Mouse (Mus musculus) lung, adult 18-20 months (tissue): ENCODE data around the gene Aldh3b1.

Experiments
- DNase-seq, 2 experiments: peaks; one replicate each; pipeline ENCODE4 v3.0.0; 2022; ENCODE audit warnings: mixed read lengths in 2 of 2

Aldh3b1 gene

DNA sequence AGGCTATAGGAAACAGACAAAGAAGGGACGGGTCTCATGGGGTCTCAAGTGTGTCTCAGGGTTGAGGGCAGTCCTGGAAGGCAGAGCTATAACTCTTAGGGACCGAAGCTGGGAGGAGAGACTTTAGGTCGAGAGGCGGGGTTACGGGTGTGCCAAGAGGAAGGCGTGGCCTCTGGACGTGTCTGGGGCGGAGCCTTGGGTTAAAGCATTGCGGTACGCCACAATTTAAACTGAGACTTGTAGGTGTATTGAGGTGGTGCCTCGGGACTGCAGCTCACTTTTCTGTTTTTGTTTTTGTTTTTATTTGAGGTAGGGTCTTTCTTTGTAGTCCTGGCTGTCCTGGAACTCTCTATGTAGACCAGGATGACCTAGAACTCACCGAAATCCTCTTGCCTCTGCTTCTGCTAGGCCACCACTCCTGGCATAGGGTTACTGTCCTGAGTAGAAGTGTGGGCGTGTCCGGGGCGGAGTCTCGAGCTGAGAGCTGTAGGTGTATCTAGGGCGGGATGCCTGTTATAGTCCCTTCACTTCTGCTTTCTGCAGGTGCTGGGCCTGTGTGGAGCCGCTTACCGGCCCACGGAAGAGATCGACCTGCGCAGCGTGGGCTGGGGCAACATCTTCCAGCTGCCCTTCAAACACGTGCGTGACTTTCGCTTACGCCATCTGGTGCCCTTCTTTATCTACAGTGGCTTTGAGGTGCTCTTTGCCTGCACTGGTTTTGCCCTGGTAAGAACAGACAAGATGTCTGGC lies 13.6 kb upstream of the Aldh3b1 start:
- DNase-seq = peak; percentile 84 to 87

DNA sequence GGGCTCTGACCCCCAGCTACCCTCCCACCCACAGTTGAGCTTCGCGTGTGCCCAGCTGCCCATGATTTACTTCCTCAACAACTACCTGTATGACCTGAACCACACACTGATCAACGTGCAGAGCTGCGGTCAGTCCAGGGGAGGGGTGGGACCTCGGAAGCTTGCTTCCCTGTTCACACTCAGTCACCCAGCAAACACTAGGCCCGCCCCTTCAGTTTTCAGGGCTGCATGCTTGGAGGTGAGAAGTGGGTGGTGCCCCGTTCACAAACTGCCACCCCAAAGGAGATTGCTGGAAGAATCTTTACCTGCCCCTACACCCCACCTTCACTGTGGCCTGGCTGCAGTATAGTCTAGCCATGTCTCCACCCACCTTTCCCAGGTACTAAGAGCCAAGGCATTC lies 12.7 kb upstream of the Aldh3b1 start:
- no peak for DNase-seq

DNA sequence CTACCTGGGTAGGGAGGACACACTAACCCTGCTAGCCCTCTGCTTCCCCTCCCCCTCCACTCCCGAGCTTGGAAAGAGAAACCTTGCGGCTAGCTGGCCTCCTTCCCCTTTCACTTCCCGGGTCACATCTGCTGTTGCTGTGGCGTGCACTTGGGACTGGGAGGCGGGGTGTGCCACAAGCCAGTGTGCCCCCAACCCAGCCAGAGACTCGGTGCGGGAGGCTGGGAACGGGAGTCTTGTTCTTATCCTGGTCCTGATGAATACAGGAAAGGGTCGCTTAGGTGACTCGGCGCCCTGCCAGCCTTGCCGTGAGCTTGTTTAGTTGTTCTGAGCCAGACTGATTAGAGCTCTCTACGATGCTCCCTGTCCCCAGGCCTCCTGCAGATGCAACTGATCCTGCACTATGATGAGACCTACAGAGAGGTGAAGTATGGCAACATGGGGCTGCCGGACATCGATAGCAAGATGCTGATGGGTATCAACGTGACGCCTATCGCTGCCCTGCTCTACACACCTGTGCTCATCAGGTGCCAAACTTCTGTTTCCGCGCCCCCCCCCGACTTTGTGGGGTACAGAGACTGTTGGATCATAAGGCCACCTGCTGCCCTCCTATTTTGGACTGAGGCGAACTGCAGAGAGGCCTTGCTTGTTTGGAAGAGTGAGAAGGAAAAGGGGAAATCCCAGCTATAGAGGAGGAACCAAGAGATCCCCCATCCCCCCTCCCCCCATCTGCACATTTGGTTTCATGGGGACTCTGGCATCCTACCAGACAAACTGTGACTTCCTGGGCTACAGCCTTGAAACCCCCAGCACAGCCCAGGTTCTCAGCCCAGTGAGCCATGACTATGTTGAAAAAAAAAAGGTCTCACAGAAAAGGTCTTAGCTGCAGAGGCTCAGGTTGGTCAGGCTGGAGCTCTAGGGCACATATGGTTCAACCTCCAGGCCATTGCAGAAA lies 6.6 kb upstream of the Aldh3b1 start:
- DNase-seq = peak; percentile 83 to 86

DNA sequence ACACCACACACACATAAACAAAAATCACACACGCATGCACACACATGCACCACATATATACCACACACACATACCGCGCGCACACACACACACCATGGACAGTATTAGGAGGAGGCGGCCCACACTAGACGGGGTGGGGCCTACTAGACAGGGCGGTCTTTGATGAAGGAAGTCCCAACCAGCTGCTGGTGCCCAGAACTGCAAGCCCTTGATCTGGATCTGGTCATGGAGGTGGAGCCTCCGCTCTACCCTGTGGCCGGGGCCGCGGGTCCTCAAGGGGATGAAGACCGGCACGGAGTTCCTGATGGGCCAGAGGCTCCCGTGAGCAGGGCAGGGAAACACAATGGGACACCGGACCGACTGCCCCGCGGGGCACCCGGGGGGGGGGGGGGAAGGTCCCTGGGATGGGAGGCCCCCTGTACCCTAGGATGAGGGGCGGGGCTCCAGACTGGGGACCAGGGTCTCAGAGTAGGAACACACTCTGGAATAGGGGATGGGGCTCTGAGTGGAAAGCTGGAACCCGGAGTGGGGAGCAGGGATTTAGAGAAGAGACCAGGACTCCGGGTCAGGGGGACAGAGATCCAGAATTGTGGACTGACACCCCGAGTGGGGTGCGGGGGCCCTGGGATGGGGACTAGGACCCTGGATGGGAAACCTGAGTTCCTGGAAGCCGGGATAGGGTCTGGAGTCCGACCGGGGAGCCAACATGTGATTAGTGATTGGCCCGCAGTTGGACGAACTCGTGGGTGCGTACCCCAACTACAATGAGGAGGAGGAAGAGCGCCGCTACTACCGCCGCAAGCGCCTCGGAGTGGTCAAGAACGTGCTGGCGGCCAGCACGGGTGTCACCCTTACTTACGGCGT lies 5.7 kb upstream of the Aldh3b1 start, which contains the start of gene Unc93b1:
Gene Unc93b1 (plus strand): TSS at position 155 of the 864 bp plus-strand sequence.
- peak; percentile 85 to 87 for DNase-seq

DNA sequence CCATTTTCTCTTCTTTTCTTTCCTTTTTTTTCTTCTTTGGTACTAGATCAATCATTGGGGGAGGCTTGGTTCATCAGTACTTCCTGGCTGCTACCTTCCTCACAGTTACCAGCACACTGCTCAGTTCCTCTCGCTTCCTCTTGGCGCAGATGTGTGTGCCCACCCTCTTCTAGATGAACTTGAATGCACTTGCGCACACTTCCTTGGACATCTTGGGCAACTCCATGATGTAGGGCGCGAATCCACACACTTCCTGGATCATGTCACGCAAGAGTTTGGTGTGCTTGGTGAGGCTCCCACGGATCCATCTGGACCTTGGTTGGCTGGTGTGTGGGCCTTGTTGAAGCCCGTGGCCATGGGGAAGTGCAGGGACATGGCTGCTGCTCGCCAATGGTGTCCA lies 2.1 kb upstream of the Aldh3b1 start:
- peak; percentile 44 to 57 for DNase-seq

DNA sequence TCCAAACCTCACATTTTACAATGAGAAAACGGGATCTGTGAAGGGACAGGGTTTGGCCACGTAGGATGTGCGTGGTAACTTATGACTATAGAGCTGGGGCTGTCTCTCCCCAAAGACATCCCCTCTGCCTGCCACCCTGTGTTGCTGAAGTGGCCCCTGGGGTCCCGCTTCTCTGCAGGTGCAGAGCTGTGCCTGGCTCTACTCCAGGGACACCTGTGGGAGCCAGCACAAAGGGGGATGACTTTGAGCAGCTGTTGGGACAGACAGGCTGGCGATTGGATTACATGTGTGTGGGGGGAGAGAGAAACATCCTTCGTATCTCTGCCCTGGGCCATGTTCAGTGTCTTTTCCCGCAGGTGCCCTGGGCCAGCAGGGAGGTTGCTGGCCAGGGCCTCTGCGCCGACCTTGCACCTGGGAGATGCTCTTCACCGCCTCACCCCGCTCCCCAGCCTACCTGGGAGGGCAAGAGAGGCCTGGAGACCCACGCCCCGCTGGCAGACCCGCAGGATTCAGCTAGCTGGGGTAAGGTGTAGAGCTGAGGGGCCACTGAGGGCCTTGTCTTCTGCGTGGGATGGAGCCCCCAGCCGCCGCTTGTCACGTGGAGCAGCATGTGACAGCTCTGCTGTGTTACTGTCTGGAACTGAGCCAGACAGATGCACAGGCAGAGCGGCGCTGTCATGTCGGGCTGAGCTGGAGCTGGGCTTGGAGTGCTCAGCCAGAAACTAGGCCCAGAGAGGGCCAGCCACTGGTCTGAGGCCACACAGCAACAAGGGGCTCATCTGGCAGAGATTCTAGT lies 852 bp upstream of the Aldh3b1 start:
- DNase-seq = no peak

DNA sequence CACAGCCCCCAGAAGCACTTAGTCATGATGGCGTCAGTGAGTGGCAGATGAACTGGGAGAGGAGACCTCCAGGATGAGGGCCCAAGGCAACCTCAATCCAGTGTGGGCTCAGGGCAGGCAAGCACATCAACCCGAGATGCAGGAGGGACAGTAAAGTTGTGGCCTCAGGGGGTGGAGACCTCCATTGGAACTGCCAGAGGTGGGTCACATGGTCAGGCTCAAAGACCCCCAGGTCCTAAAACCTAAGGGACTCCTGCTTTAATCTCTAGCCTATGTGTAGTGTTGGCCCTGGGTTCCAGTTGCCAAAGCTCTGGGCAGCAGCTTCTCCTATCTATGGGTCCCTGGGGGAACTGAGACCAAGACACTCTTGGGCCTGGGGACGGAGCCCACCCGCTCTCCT lies 829 bp downstream of the Aldh3b1 start:
- DNase-seq = no peak

DNA sequence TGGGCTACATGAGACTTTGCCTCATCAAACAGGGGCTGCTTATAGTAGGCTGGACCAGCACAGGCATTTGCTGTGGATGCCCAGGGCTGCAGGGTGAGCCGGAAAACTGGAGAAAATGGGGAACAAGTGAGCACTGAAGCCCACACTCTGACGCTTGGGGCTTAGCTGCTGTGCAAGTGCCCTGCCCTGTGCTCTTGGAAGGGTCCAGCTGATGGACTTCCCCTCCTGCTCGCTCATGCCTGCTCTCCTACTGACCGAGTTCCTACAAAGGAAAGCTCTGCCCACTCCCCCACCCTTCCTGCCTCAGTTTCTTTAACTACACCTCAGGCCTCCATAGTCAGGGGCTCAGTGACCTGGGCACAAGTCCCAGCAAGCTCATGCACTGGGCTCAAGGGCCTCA lies 1.6 kb downstream of the Aldh3b1 start:
- DNase-seq = no peak

DNA sequence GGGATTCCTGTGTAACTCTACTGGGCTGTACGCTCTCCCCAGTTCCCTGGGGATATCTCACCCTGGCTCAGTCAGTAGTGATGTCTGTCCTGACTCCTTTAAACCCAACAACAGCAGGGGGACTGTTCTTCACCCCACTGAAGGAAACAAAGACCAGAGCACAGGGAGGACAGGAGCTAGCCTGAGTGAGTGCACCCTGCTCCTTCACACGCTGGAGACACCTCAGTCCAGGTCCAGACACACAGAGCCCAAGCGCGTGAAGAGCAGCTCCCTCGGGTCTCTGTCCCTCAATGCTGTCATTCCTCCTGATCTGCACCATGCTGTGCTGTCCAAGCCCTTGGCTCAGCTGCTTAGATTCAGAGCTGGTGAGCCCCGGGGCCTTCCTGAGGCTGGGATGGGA lies 2.9 kb downstream of the Aldh3b1 start:
- DNase-seq = no peak

DNA sequence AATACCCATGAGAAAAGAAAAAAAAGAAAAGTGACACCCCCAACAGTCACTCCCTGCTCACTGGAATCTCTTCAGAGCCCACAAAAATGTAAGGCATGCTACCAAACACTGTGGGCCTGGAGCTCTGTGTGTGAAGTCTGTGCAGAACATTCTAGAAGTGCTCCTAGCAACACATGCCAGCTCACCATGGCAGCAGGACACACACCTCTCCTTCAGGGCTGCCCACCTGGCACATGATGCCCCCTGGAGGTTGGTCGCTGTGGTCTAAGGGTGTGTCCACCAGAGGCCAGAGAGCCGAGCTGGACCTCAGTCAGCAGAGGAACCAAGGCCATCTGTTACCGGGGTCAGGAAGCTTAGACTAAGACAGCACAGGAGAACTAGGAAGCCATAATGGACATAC lies 3.3 kb downstream of the Aldh3b1 start:
- DNase-seq = peak; percentile 87 to 93

DNA sequence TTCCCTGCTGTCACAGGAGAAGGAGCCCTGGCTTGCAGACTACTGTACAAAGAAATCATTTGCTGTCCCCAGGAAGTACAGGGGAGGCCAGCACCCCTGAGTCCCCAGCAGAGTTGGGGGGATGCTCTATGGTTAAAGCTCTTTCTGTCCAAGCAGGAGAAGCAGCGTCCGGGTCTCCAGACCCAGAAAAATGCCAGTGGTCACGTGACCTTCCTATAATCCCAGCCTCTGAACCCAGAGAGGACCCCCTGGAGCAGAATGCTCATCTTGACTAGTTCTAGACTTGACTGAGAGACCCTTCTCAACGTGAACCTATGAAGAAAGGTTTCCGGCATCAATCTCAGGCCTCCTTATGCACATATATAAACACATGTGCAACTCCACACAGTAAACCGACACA lies 3.7 kb downstream of the Aldh3b1 start:
- DNase-seq = no peak

DNA sequence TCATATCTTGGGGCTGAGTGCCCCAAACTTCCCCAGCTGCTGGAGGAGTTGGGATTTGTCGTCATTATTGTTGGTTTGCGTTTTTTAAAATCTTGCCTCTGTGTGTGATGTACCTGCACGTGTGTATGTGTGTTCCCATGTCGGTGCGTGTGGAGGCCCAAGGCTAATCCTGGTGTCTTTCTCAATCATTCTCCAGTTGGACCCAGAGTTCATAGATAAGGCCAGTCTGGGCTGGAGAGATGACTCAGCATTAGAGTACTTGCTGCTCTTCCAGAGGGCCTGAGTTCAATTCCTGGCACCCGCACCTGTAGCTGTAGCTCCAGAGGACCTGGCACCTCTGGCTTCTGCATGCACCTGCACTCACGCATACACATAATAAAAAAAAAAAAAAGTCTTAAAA lies 4.7 kb downstream of the Aldh3b1 start:
- no peak for DNase-seq

DNA sequence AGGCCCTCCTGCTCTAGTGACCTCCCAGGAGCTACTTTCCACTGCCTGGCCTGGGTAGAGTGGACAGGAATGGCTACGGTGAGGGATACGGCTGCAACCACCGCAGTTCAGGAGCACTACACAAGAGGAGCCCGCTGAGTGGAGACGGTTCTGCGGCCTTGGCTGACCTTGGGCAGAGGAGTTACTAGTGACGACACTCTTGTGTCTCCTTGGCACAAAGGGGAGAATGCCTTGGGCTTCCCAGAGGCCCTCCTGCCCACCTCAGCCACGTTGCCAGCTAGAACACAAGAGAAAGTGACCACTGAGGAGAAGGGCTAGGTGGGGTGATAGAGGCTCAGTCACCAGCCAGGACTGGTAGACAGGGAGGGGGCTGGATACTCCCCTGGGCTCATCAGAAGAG lies 5.4 kb downstream of the Aldh3b1 start:
- no peak for DNase-seq

DNA sequence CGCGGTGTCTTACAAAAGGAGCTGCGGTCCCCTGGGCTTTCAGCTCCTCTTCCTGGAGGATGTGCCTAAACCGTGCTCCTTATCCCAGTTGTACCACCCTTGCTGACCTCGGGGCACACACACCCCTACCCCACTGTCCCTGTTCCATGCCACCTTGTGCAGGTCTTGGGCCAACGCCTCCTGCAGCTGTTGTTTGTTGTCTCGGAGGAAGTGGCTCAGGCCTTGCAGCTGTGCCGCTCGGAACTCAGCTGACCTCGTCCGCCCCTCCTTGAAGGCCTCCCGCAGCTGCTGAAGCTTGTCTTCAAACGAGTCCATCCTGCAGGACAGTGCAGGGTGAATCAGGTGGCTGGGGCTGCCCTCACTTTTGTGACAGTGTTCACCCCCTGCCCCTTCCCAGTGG lies 6.0 kb downstream of the Aldh3b1 start:
- peak in 1 of 2 experiments; percentile 52 for DNase-seq

DNA sequence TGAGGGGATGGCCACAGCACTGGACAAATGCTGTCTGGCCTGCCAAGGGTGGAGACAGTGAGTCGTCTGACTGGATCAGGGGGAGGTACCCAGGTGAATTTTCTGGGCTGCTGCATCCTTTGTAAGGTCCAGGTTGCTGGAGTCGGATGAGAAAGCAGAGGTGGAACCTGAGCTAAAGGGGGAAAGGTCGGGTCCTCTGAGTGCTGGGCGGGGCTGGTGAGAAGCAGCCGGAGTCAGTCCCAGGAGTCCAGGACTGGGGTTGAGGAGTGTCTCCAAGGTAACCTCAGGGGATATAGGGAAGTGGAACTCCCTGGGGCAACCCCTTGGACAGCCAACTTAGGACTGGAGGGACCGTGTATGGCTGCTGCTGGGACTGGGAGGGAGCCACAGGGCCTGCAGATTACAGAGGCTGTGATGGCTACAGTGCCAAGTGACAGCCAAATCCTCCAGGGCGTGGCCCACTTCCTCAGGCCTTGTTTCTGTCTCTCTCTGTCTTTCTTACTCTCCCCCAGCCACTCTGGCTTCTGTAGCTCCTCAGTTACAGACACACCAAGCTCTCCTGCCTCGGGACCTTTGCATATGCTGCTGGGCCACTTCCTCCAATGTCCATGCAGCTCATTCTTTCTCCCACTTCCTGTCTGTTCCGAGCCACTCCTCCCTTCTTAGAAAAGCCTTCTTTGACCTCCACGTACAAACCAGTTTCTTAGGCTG lies 6.8 kb downstream of the Aldh3b1 start:
- no peak for DNase-seq

DNA sequence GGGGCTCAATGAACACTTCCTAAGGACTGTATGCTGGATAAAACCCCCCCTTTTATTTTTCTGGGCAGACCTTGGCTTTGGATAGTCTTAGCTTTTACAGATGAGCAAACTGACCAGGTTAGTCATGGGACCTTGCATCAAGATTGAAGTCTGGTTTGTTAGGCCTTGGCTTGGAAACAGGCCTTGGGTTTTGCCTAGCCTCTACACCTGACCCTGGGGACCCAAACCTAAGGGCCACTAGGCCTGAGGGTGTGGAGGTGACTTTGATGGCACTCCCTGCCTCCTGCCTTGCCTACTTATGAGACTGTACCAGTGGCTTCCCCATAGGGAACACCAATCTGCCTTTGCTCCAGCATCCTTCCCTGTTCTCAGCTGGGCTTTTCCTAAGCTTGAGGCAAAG lies 9.7 kb downstream of the Aldh3b1 start:
- DNase-seq = no peak

DNA sequence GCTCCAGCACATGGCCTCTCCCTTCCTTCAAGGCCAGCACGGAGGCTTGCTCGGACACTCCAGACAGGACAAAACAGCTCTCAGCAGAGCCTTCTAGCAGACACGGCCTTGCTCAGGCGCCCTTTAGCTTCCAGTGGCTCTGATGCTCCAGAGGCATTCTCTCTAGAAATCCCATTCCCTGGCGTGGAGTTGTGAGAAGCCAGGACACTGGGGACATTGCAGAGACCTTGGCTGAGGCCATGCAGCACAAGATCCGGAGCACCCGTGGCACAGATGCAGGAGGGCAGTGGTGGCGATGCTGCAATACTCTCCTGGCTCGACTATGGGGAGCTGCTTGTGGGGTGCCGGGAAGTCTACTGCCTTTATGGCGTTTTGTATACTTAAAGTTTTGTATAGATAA lies 12.9 kb downstream of the Aldh3b1 start:
- no peak for DNase-seq

DNA sequence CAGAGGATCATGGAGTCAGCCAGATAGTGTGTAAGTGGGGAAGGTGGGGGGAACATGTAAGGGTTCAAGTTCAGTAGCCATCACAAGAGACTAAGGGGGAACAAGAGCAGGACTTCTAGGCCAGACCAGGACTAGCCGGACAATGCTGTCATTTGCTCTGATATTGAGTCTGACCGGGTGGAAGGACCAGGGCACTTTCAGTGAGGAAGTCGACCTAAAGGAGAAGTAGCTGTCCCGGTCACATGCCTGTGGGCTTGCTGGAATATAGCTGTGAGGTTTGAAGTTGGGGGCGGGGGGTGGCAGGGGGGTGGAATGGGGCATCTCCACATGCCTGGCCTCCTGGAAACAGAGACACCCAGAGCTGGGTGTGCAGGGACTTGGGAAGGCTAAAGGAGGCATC lies 15.1 kb downstream of the Aldh3b1 start:
- DNase-seq = no peak

DNA sequence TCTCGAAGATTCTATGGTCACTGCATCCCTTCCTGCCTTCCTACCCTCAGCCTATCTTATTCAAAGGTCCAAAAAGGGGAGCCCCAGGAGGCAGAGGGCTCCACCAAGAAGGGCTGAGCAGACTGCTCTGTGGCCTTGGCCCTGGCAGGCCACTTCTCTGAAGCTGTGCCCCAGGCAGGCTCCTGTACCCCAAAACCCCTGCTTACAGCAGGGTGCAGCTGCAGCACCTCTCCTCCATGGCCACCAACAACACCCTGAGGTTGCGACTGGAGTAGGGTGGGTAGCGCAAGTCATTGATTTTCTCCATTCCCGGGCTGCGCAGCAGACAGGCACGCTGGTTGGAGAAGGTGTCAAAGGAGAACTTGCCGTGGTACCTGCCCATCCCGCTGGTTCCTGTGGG lies 15.9 kb downstream of the Aldh3b1 start:
- no peak for DNase-seq

DNA sequence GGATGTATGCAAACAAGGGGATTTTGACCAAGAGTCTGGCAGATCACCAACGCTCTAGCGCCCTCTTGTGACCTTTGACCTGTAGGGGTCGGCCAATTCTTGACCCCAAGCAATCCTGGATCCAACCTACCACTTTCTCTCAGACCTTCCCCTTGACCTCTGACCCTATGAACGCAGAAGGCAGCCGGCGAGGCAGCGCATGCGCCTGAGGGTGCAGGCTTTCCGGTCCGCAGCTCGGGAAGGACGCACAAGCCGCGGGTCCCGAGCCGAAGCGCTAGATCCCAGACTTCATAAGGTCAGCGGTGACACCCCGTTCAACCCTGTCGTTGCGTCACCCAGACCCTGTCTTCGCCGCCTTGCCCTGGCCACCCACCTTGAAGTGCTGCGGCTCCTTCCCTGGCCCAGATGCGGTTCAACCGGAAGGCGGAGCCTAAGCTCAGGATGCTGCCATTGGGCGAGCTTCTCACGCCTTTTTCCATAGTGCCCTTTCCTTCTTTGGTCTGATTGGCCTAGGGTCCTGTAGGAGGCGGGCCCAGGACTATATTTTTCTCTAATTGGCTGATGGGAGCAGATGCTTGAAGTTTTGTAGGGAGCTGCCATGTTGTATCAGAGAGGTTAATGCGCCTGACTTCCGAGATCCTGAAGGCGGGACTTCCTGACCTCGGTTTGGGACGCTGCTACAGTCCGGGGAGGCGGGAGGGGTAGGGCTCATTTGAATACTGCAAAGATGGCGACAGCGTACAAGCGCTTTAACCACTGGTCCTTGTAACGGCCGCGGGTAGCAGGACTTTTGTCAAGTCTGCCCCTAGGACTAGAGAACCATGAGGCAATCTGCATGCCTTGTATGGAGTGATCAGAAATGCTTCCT lies 17.0 kb downstream of the Aldh3b1 start, which contains the start of gene Ndufs8:
Gene Ndufs8 (minus strand): TSS at position 438 of the 868 bp plus-strand sequence.
- peak; percentile 96 to 97 for DNase-seq
